Mouse (Mus musculus): Measurements from ENCODE around the gene Hoxb3. TPM values are rescaled to one million over a fixed set of nuclear protein-coding genes. Genes with fewer than 3 reads are reported as not detected.

Hoxb3 gene
- polyA plus RNA-seq, 1 experiment from 2014 or later, result not detected

GRCm38 (mm10) chr11:96282795-96283430 lies 40.2 kb upstream of the Hoxb3 start:
- no peaks in the 10 kb centered on the region for H3K36me3 ChIP-seq
- H3K9ac ChIP-seq (replicated peaks), result no peak overlapping the region
- H3K4me1 ChIP-seq, result peaks cover 13% of the 10 kb centered on the region
- no peaks in the 10 kb centered on the region for H3K9me3 ChIP-seq
- no peak overlapping the region for H3K4me3 ChIP-seq
- peaks cover 98% of the 10 kb centered on the region for H3K27me3 ChIP-seq
- no peak overlapping the region for H3K27ac ChIP-seq (replicated peaks)
- no peak overlapping the region for H3K4me2 ChIP-seq (replicated peaks)
- 1% methylated on average over 49 of the region's 49 CpGs for WGBS
- no peak for ATAC-seq (replicated peaks)

GRCm38 (mm10) chr11:96284041-96284749 lies 38.9 kb upstream of the Hoxb3 start:
- Histone ChIP-seq H3K27me3 (peaks cover 96% of the 10 kb centered on the region), H3K4me2 (replicated peaks) (peak overlapping the region; percentile 41), H3K36me3 (no peaks in the 10 kb centered on the region), H3K9ac (replicated peaks) (no peak overlapping the region), H3K4me1 (peaks cover 13% of the 10 kb centered on the region), H3K27ac (replicated peaks) (no peak overlapping the region), H3K9me3 (no peaks in the 10 kb centered on the region), H3K4me3 (peak overlapping the region; percentile 24)
- ATAC-seq (replicated peaks), result no peak
- under 1% methylated on average over 48 of the region's 49 CpGs for WGBS

GRCm38 (mm10) chr11:96284774-96285734 lies 38.1 kb upstream of the Hoxb3 start:
- WGBS, result under 1% methylated on average over 32 of the region's 37 CpGs
- Histone ChIP-seq H3K4me3 (peak overlapping the region; percentile 24; the same call in 1 of the 2 replicates), H3K9ac (replicated peaks) (no peak overlapping the region), H3K4me2 (replicated peaks) (peak overlapping the region; percentile 41; the same call in 1 of the 2 replicates), H3K9me3 (no peaks in the 10 kb centered on the region), H3K4me1 (peaks cover 13% of the 10 kb centered on the region), H3K36me3 (no peaks in the 10 kb centered on the region), H3K27me3 (peaks cover 96% of the 10 kb centered on the region), H3K27ac (replicated peaks) (no peak overlapping the region)
- no peak for ATAC-seq (replicated peaks)

GRCm38 (mm10) chr11:96285771-96286738 lies 37.1 kb upstream of the Hoxb3 start, which contains the start of gene Hoxb7:
Gene Hoxb7, plus strand, starts transcription at chr11:96286623.
- Histone ChIP-seq H3K27me3 (peaks cover 96% of the 10 kb centered on the region), H3K4me2 (replicated peaks) (0 out of 2 replicates have a peak within 1 kb of the TSS, but pooled peaks have one; percentile 1), H3K36me3 (no peaks in the 10 kb centered on the region), H3K9ac (replicated peaks) (no peak within 1 kb of the TSS), H3K27ac (replicated peaks) (no peak within 1 kb of the TSS), H3K4me3 (no peak within 1 kb of the TSS), H3K4me1 (peaks cover 13% of the 10 kb centered on the region), H3K9me3 (no peaks in the 10 kb centered on the region)
- no peak for ATAC-seq (replicated peaks)
- WGBS, result 2% methylated on average over 43 of the region's 43 CpGs

- Histone ChIP-seq H3K9me3 (no peaks in the 10 kb centered on the region), H3K27ac (replicated peaks) (no peak overlapping the region), H3K27me3 (peaks cover 95% of the 10 kb centered on the region), H3K36me3 (no peaks in the 10 kb centered on the region), H3K4me3 (no peak overlapping the region), H3K4me1 (peaks cover 13% of the 10 kb centered on the region), H3K9ac (replicated peaks) (no peak overlapping the region), H3K4me2 (replicated peaks) (0 out of 2 replicates have a peak overlapping the region, but pooled peaks have one; percentile 1)
- ATAC-seq (replicated peaks), result no peak
- under 1% methylated on average over 55 of the region's 55 CpGs for whole genome bisulfite sequencing
Measured at GRCm38 (mm10) chr11:96286739-96287385, 36.3 kb upstream of the Hoxb3 start.

GRCm38 (mm10) chr11:96287411-96287810 lies 35.7 kb upstream of the Hoxb3 start:
- under 1% methylated on average over 9 of the region's 9 CpGs for WGBS
- ATAC-seq (replicated peaks), result no peak

GRCm38 (mm10) chr11:96288455-96289221 lies 34.5 kb upstream of the Hoxb3 start:
- no peak for ATAC-seq (replicated peaks)
- Histone ChIP-seq H3K27me3 (peaks cover 95% of the 10 kb centered on the region), H3K9me3 (no peaks in the 10 kb centered on the region), H3K4me3 (no peak overlapping the region), H3K36me3 (no peaks in the 10 kb centered on the region), H3K4me2 (replicated peaks) (no peak overlapping the region), H3K4me1 (peaks cover 13% of the 10 kb centered on the region), H3K27ac (replicated peaks) (no peak overlapping the region), H3K9ac (replicated peaks) (no peak overlapping the region)
- 6% methylated on average over 1 of the region's 1 CpGs for WGBS

More at GRCm38 (mm10) chr11:96287411-96287810, 35.7 kb upstream of the Hoxb3 start:
- Histone ChIP-seq H3K4me3 (no peak overlapping the region), H3K4me2 (replicated peaks) (no peak overlapping the region), H3K27me3 (peaks cover 95% of the 10 kb centered on the region), H3K36me3 (no peaks in the 10 kb centered on the region), H3K9me3 (no peaks in the 10 kb centered on the region), H3K27ac (replicated peaks) (no peak overlapping the region), H3K4me1 (peaks cover 13% of the 10 kb centered on the region), H3K9ac (replicated peaks) (no peak overlapping the region)

- no peak for ATAC-seq (replicated peaks)
- H3K4me2 ChIP-seq (replicated peaks), result no peak overlapping the region
Measured at GRCm38 (mm10) chr11:96289293-96289692, 33.8 kb upstream of the Hoxb3 start.

GRCm38 (mm10) chr11:96289837-96290236 lies 33.3 kb upstream of the Hoxb3 start:
- Histone ChIP-seq H3K9me3 (no peaks in the 10 kb centered on the region), H3K4me2 (replicated peaks) (no peak overlapping the region), H3K27ac (replicated peaks) (no peak overlapping the region), H3K4me3 (no peak overlapping the region), H3K4me1 (0 out of 2 replicates have a peak, but pooled peaks cover 4% of the 10 kb centered on the region), H3K9ac (replicated peaks) (no peak overlapping the region), H3K36me3 (no peaks in the 10 kb centered on the region), H3K27me3 (peaks cover 95% of the 10 kb centered on the region)
- no peak for ATAC-seq (replicated peaks)
- 8% methylated on average over 6 of the region's 6 CpGs for WGBS

More at GRCm38 (mm10) chr11:96289293-96289692, 33.8 kb upstream of the Hoxb3 start:
- Histone ChIP-seq H3K9me3 (no peaks in the 10 kb centered on the region), H3K36me3 (no peaks in the 10 kb centered on the region), H3K4me1 (peaks cover 9% of the 10 kb centered on the region), H3K27me3 (peaks cover 95% of the 10 kb centered on the region), H3K9ac (replicated peaks) (no peak overlapping the region), H3K4me3 (no peak overlapping the region), H3K27ac (replicated peaks) (no peak overlapping the region)
- 1% methylated on average over 21 of the region's 21 CpGs for WGBS

- H3K4me2 ChIP-seq (replicated peaks), result no peak overlapping the region
- no peaks in the 10 kb centered on the region for H3K9me3 ChIP-seq
- H3K27ac ChIP-seq (replicated peaks), result no peak overlapping the region
- H3K27me3 ChIP-seq, result peaks cover 97% of the 10 kb centered on the region
- H3K4me3 ChIP-seq, result no peak overlapping the region
- H3K9ac ChIP-seq (replicated peaks), result no peak overlapping the region
- H3K36me3 ChIP-seq, result no peaks in the 10 kb centered on the region
- ATAC-seq (replicated peaks), result no peak
- H3K4me1 ChIP-seq, result 0 out of 2 replicates have a peak, but pooled peaks cover 4% of the 10 kb centered on the region
- 3% methylated on average over 17 of the region's 17 CpGs for WGBS
Measured at GRCm38 (mm10) chr11:96290705-96291355, 32.3 kb upstream of the Hoxb3 start.
